Mouse (Mus musculus) stomach, postnatal 0 days (tissue): ENCODE measurements at regions not wholly inside any gene's neighbourhood (a gene's known extent, or its start where the extent isn't known, plus 50 kb on each side); places are given as distances from the start of the nearest gene placed in this dataset.

Experiments used
- ATAC-seq: fragments of 200-750 bp; cut with Nextera tagmentation; 2 replicates; pipeline ENCODE4 v1.8.0; 2017; ENCODE audit not compliant: low FRiP score, low TSS enrichment
- DNase-seq: peaks from one replicate; pipeline ENCODE4 v3.0.0-alpha.2; 2016; ENCODE audit warnings: low spot score
- H3K27ac ChIP-seq: fragments of 300-500 bp; sonication (generic); replicated peaks from 2 replicates; pipeline ENCODE4 v1.5.1; 2014; ENCODE audit warnings: mild to moderate bottlenecking, control low read depth
- H3K27me3 ChIP-seq: fragments of 300-500 bp; sonication (generic); 2 replicates; pipeline ENCODE4 v1.6.1; 2014; ENCODE audit warnings: low read length; ENCODE audit not compliant: control insufficient read depth, insufficient read depth
- H3K36me3 ChIP-seq: fragments of 300-500 bp; sonication (generic); 2 replicates; pipeline ENCODE4 v1.6.1; 2014; ENCODE audit warnings: low read length, mixed read lengths; ENCODE audit not compliant: control insufficient read depth, insufficient read depth
- H3K4me1 ChIP-seq: fragments of 300-500 bp; sonication (generic); replicated peaks from 2 replicates; pipeline ENCODE4 v1.6.1; 2014; ENCODE audit warnings: antibody characterized with exemption; ENCODE audit not compliant: control insufficient read depth, insufficient read depth
- H3K4me2 ChIP-seq: fragments of 300-500 bp; sonication (generic); replicated peaks from 2 replicates; pipeline ENCODE4 v1.6.1; 2014; ENCODE audit warnings: low read depth, mild to moderate bottlenecking, control low read depth, moderate library complexity
- H3K4me3 ChIP-seq: fragments of 300-500 bp; sonication (generic); 2 replicates; pipeline ENCODE4 v1.5.1; 2014; ENCODE audit warnings: low read depth, low read length, control low read depth
- H3K9ac ChIP-seq: fragments of 300-500 bp; sonication (generic); 2 replicates; pipeline ENCODE4 v1.6.1; 2014; ENCODE audit warnings: mild to moderate bottlenecking, low read length, control low read depth, mixed read lengths
- H3K9me3 ChIP-seq: fragments of 300-500 bp; sonication (generic); 2 replicates; pipeline ENCODE4 v1.6.1; 2016; ENCODE audit warnings: low read length; ENCODE audit not compliant: control insufficient read depth
- CTCF ChIP-seq: IDR thresholded peaks from 2 replicates; pipeline ENCODE4 v1.5.1; 2016; ENCODE audit warnings: antibody characterized with exemption, low read depth, mild to moderate bottlenecking, moderate library complexity
- EP300 ChIP-seq: optimal IDR thresholded peaks from 2 replicates; pipeline ENCODE3; 2016; ENCODE audit warnings: antibody characterized with exemption
- WGBS: fragments of 180-500 bp; shearing (Covaris S2); extraction: QIAGEN DNeasy Blood & Tissue Kit; methylation state at CpG from one replicate; pipeline ENCODE4 v1.1.7; 2014; 5-methylcytosine and 5-hydroxymethylcytosine counted together

- Histone ChIP-seq H3K27me3 (no peaks in the 10 kb centered on the region), H3K4me3 (no peak overlapping the region), H3K9ac (no peak overlapping the region), H3K4me1 (no peaks in the 10 kb centered on the region), H3K4me2 (no peak overlapping the region), H3K27ac (no peak overlapping the region), H3K9me3 (no peaks in the 10 kb centered on the region), H3K36me3 (no peaks in the 10 kb centered on the region)
- ATAC-seq (no peak), DNase-seq (no peak)
- 51% methylated on average over 8 of the region's 8 CpGs for WGBS
- TF ChIP-seq CTCF (no peak), EP300 (no peak)
Measured at GRCm38 (mm10) chr4:124126258-124126657, 208.4 kb upstream of the 4930535I16Rik start.

DNA sequence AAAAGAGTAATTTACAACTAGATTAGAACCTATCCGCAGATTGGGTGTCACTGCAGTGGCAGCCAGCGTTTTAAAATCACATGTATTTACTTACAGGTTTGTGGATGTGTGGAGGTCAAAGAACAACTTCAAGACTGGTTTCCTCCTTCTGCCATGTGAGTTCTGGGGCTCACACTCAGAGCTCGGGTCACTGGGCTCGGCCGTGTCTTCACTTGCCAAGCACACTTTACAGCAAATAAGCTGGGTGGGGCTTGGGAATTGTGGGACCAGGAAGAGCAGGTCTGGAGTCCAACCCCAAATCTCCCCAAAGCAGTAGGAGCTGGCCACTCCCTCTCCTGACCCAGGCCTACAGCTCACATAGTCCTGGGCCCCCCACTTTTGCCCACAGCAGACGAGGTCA, 202.5 kb upstream of the 4930535I16Rik start:
- no peak overlapping the region for H3K27ac ChIP-seq
- TF ChIP-seq EP300, result no peak
- no peak for TF ChIP-seq CTCF
- WGBS, result 41% methylated on average over 6 of the region's 6 CpGs
- H3K9me3 ChIP-seq, result no peaks in the 10 kb centered on the region
- no peaks in the 10 kb centered on the region for H3K27me3 ChIP-seq
- DNase-seq, result peak; percentile 20
- no peaks in the 10 kb centered on the region for H3K4me1 ChIP-seq
- H3K4me3 ChIP-seq, result no peak overlapping the region
- peak; percentile 64 for ATAC-seq
- no peaks in the 10 kb centered on the region for H3K36me3 ChIP-seq
- no peak overlapping the region for H3K9ac ChIP-seq
- no peak overlapping the region for H3K4me2 ChIP-seq

GRCm38 (mm10) chr4:124113856-124114345, 196.1 kb upstream of the 4930535I16Rik start:
- no peak for ATAC-seq
- DNase-seq, result no peak
- H3K4me1 ChIP-seq, result no peaks in the 10 kb centered on the region

GRCm38 (mm10) chr4:124110705-124111104, 192.9 kb upstream of the 4930535I16Rik start:
- no peak overlapping the region for H3K4me2 ChIP-seq
- no peak for ATAC-seq
- no peaks in the 10 kb centered on the region for H3K27me3 ChIP-seq
- 68% methylated on average over 8 of the region's 8 CpGs for WGBS
- H3K36me3 ChIP-seq, result no peaks in the 10 kb centered on the region
- no peaks in the 10 kb centered on the region for H3K9me3 ChIP-seq
- no peak overlapping the region for H3K9ac ChIP-seq
- no peaks in the 10 kb centered on the region for H3K4me1 ChIP-seq
- no peak overlapping the region for H3K4me3 ChIP-seq
- peak; percentile 20 for DNase-seq
- H3K27ac ChIP-seq, result no peak overlapping the region
- TF ChIP-seq EP300, result no peak
- peak; percentile 67 for TF ChIP-seq CTCF

More at GRCm38 (mm10) chr4:124113856-124114345, 196.1 kb upstream of the 4930535I16Rik start:
- TF ChIP-seq EP300 (no peak), CTCF (no peak)
- H3K27me3 ChIP-seq, result no peaks in the 10 kb centered on the region
- no peaks in the 10 kb centered on the region for H3K36me3 ChIP-seq
- 74% methylated on average over 12 of the region's 12 CpGs for WGBS
- H3K9me3 ChIP-seq, result no peaks in the 10 kb centered on the region
- no peak overlapping the region for H3K9ac ChIP-seq
- no peak overlapping the region for H3K4me3 ChIP-seq
- H3K27ac ChIP-seq, result no peak overlapping the region
- no peak overlapping the region for H3K4me2 ChIP-seq

DNA sequence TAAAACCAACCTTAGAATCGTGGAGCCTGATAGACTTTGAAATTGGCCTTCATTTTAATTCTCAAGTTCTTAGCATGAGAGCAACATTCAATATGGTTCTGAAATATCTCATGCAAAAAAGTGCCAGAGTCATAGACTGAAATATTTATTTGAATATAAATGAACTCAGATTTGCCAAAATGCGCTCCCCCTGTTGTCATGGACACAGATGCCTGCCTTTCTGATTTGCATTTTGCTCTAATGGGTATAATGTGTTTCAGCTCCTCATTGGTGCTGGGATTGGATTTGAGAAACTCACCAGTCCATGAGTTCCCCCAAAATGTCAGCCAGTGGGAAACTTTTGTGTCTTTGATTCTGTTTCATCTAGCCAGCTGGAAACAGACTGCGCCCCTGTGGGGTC, 191.5 kb upstream of the 4930535I16Rik start:
- Histone ChIP-seq H3K9me3 (no peaks in the 10 kb centered on the region), H3K9ac (no peak overlapping the region), H3K4me1 (no peaks in the 10 kb centered on the region), H3K36me3 (no peaks in the 10 kb centered on the region), H3K4me2 (no peak overlapping the region), H3K27ac (no peak overlapping the region), H3K27me3 (no peaks in the 10 kb centered on the region), H3K4me3 (no peak overlapping the region)
- WGBS, result 72% methylated on average over 3 of the region's 3 CpGs
- ATAC-seq (no peak), DNase-seq (no peak)
- TF ChIP-seq CTCF, result no peak
- TF ChIP-seq EP300, result no peak

DNA sequence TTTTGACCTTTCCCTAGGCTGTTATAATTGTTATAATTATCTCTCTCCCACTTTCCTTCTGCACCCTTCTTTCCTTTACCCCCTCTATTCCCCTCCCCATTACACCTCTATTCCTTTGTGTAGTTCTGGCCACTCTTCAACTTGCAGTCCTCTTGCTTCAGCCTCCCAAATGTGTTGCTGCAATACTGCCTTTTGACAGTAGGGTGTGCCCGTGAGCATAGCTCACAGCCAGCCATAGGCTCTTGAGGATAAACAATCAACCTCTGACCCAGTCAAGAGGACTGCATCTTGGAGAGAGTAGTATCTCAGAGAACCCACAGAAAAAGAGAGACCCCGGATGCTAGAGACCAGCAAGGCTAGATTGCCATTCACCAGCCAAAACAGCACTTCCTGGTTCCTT, 184.9 kb upstream of the 4930535I16Rik start:
- Histone ChIP-seq H3K4me1 (no peaks in the 10 kb centered on the region), H3K36me3 (no peaks in the 10 kb centered on the region), H3K4me2 (no peak overlapping the region), H3K4me3 (no peak overlapping the region), H3K27me3 (no peaks in the 10 kb centered on the region), H3K9me3 (no peaks in the 10 kb centered on the region), H3K9ac (no peak overlapping the region), H3K27ac (no peak overlapping the region)
- WGBS, result 31% methylated on average over 2 of the region's 2 CpGs
- DNase-seq, result peak; percentile 42
- no peak for ATAC-seq
- TF ChIP-seq EP300, result no peak
- peak; percentile 73 for TF ChIP-seq CTCF
